ENCODE assay signal across 25 mouse cellular contexts in the genomic region with DNA sequence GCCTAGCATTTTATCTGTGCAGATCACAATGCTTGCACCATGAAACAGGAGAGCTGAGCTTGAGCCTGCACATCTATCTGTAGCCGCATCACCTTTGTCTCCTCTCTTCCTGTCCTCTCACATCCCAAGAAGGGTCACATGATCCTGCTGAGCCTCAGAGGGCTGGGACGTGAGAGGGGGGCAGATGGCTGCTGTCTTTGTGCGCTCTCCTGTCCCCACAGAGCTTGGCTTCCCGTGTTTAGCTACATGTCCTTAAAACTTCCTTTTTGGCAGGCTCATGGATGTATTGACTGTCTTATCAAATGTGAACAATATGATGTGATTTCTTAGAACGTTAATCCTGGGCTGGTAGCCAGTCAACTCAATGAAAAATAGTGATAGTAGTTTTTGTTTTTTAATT. TPM values are rescaled to one million over a fixed set of nuclear protein-coding genes. Genes with fewer than 3 reads are reported as not detected.
DNase-seq lines count a peak whose midpoint lies in the region; ATAC-seq lines count a peak whose summit lies in the region.
"Had no signal": no experiment of that assay in that cellular context is flagged by ENCODE, and none has a peak within 500 bp of the region (broad histone marks: within the 10 kb centered on the region; RNA-seq: fewer than 3 reads in every experiment).

No protein-coding gene starts in this region.

- 0 out of 2 replicates have a peak overlapping the region, but pooled peaks have one; percentile 16 for H3K27ac ChIP-seq in hindbrain, embryonic 10.5 days
- H3K27ac ChIP-seq in hindbrain, embryonic 14.5 days = no peak overlapping the region
- H3K27ac ChIP-seq in embryonic facial prominence, embryonic 10.5 days (replicated peaks) = no peak overlapping the region
- H3K27ac ChIP-seq: embryonic facial prominence, embryonic 13.5 days; forebrain, embryonic 12.5 days; hindbrain, embryonic 15.5 days had no signal

- no peak overlapping the region for H3K9ac ChIP-seq in hindbrain, embryonic 14.5 days
- H3K9ac ChIP-seq: embryonic facial prominence, embryonic 13.5 days; forebrain, embryonic 12.5 days; hindbrain, embryonic 15.5 days had no signal

- no peak overlapping the region for H3K4me3 ChIP-seq in hindbrain, embryonic 10.5 days
- H3K4me3 ChIP-seq in hindbrain, embryonic 14.5 days (replicated peaks; ENCODE audit: low read length) = no peak overlapping the region
- no peak overlapping the region for H3K4me3 ChIP-seq in embryonic facial prominence, embryonic 10.5 days
- H3K4me3 ChIP-seq: embryonic facial prominence, embryonic 13.5 days; erythroblast, embryonic 14.5 days; forebrain, embryonic 12.5 days; hindbrain, embryonic 15.5 days had no signal

- no peaks in the 10 kb centered on the region for H3K9me3 ChIP-seq in hindbrain, embryonic 10.5 days
- no peaks in the 10 kb centered on the region for H3K9me3 ChIP-seq in hindbrain, embryonic 14.5 days (ENCODE audit: control insufficient read depth, low read length)
- no peaks in the 10 kb centered on the region for H3K9me3 ChIP-seq in embryonic facial prominence, embryonic 10.5 days
- H3K9me3 ChIP-seq: embryonic facial prominence, embryonic 13.5 days; forebrain, embryonic 12.5 days; G1E; hindbrain, embryonic 15.5 days had no signal

- no peak overlapping the region for H3K4me2 ChIP-seq in hindbrain, embryonic 14.5 days (replicated peaks)
- H3K4me2 ChIP-seq: embryonic facial prominence, embryonic 13.5 days; forebrain, embryonic 12.5 days; heart, embryonic 11.5 days; hindbrain, embryonic 15.5 days had no signal

- no peak for ATAC-seq in hindbrain, embryonic 14.5 days (ENCODE audit: low FRiP score)
- ATAC-seq: forebrain, embryonic 16.5 days; Patski had no signal

- DNase-seq in hindbrain, embryonic 10.5 days (ENCODE audit: low spot score) = no peak
- DNase-seq in hindbrain, embryonic 14.5 days (ENCODE audit: low spot score) = no peak
- DNase-seq in lung, postnatal 10 days = peak; percentile 51
- DNase-seq in lung, postnatal 36 days = peak; percentile 68
- DNase-seq in spleen, postnatal 4 days (ENCODE audit: low spot score in 2 of 2) = no peak
- no peak for DNase-seq in embryonic facial prominence, embryonic 10.5 days (ENCODE audit: low spot score)
- DNase-seq: adrenal gland, postnatal 10 days; adrenal gland, postnatal 36 days; B cell, adult 2 months; cerebellum, adult 11 months; cerebellum, adult 2 months; cerebellum, adult 9-11 months; cerebellum, postnatal 25 days; gastrocnemius, postnatal 10 days; gastrocnemius, postnatal 36 days; heart, postnatal 36 days had no signal

- H3K4me1 ChIP-seq in hindbrain, embryonic 10.5 days (replicated peaks) = peaks cover 4% of the 10 kb centered on the region; the same call in 1 of the 2 replicates
- no peaks in the 10 kb centered on the region for H3K4me1 ChIP-seq in hindbrain, embryonic 14.5 days (replicated peaks; ENCODE audit: control insufficient read depth, insufficient read depth, low read length)
- no peaks in the 10 kb centered on the region for H3K4me1 ChIP-seq in embryonic facial prominence, embryonic 10.5 days
- H3K4me1 ChIP-seq: embryonic facial prominence, embryonic 13.5 days; forebrain, embryonic 12.5 days; hindbrain, embryonic 15.5 days had no signal

- 68% methylated on average over 5 of the region's 5 CpGs for WGBS in hindbrain, embryonic 10.5 days
- 59% methylated on average over 5 of the region's 5 CpGs for WGBS in hindbrain, embryonic 14.5 days
- WGBS in embryonic facial prominence, embryonic 10.5 days = 65% methylated on average over 5 of the region's 5 CpGs

- H3K36me3 ChIP-seq in hindbrain, embryonic 10.5 days = no peaks in the 10 kb centered on the region
- H3K36me3 ChIP-seq in hindbrain, embryonic 14.5 days (replicated peaks; ENCODE audit: control insufficient read depth, insufficient read depth) = no peaks in the 10 kb centered on the region
- no peaks in the 10 kb centered on the region for H3K36me3 ChIP-seq in embryonic facial prominence, embryonic 10.5 days (replicated peaks)
- H3K36me3 ChIP-seq: embryonic facial prominence, embryonic 13.5 days; forebrain, embryonic 12.5 days; G1E; hindbrain, embryonic 15.5 days had no signal

- H3K27me3 ChIP-seq in hindbrain, embryonic 10.5 days (ENCODE audit: insufficient read depth, poor library complexity, severe bottlenecking) = no peaks in the 10 kb centered on the region
- H3K27me3 ChIP-seq in hindbrain, embryonic 14.5 days (ENCODE audit: control insufficient read depth, insufficient read depth, low read length) = no peaks in the 10 kb centered on the region
- no peaks in the 10 kb centered on the region for H3K27me3 ChIP-seq in embryonic facial prominence, embryonic 10.5 days (replicated peaks; ENCODE audit: low read depth, poor library complexity, severe bottlenecking)
- H3K27me3 ChIP-seq: CH12.LX; embryonic facial prominence, embryonic 13.5 days; forebrain, embryonic 12.5 days; hindbrain, embryonic 15.5 days; Patski had no signal

RNA-seq across cellular contexts. Expression of a gene that starts 15.2 kb away (rescaled TPM):
- 3.4 and 5.4 TPM in 2 replicates for polyA plus RNA-seq in hindbrain, embryonic 10.5 days (2016; fragmentation: Nextera tagmentation; extraction: Ambion mirVana)
- 15.3 and 20.7 TPM in 2 replicates for polyA plus RNA-seq in hindbrain, embryonic 14.5 days (2014; fragmentation: Nextera tagmentation; extraction: Ambion mirVana)
- polyA plus RNA-seq in embryonic facial prominence, embryonic 10.5 days (2016; fragmentation: Nextera tagmentation; extraction: Ambion mirVana) = 2.0 and 3.0 TPM in 2 replicates
- polyA plus RNA-seq: erythroblast, embryonic 14.5 days; G1E had no signal

RNA-seq across cellular contexts. Expression of a gene that starts 43.8 kb away (rescaled TPM):
- 15.2 and 16.3 TPM in 2 replicates for polyA plus RNA-seq in hindbrain, embryonic 10.5 days (2016; fragmentation: Nextera tagmentation; extraction: Ambion mirVana)
- 18.2 and 21.2 TPM in 2 replicates for polyA plus RNA-seq in hindbrain, embryonic 14.5 days (2014; fragmentation: Nextera tagmentation; extraction: Ambion mirVana)
- polyA plus RNA-seq in embryonic facial prominence, embryonic 10.5 days (2016; fragmentation: Nextera tagmentation; extraction: Ambion mirVana) = 14.2 and 14.5 TPM in 2 replicates

RNA-seq across cellular contexts. Expression of a gene that starts 45.0 kb away (rescaled TPM):
- 36.1 and 40.9 TPM in 2 replicates for polyA plus RNA-seq in hindbrain, embryonic 10.5 days (2016; fragmentation: Nextera tagmentation; extraction: Ambion mirVana)
- 20.1 and 21.9 TPM in 2 replicates for polyA plus RNA-seq in hindbrain, embryonic 14.5 days (2014; fragmentation: Nextera tagmentation; extraction: Ambion mirVana)
- polyA plus RNA-seq in embryonic facial prominence, embryonic 10.5 days (2016; fragmentation: Nextera tagmentation; extraction: Ambion mirVana) = 30.0 and 32.3 TPM in 2 replicates
- polyA plus RNA-seq: erythroblast, embryonic 14.5 days had no signal

Comparison
In these comparisons a context has a peak if more than half of its experiments do, and no peak if none do; other contexts are left out.
1. DNase-seq: peak in lung, postnatal 10 days (single experiment) and lung, postnatal 36 days (single experiment); none in hindbrain, embryonic 10.5 days (single experiment), hindbrain, embryonic 14.5 days (single experiment), spleen, postnatal 4 days (0 of 2) and embryonic facial prominence, embryonic 10.5 days (single experiment).